Mouse (Mus musculus) heart, embryonic 10.5 days (tissue): Measurements from ENCODE around the gene Duox2. TPM values are rescaled to one million over a fixed set of nuclear protein-coding genes. Genes with fewer than 3 reads are reported as not detected.

ENCODE experiments used
- DNase-seq: peaks from one replicate; pipeline ENCODE4 v3.0.0-alpha.2; 2017; ENCODE audit warnings: low spot score
- H3K27ac ChIP-seq: fragments of 300-500 bp; sonication (generic); 2 replicates; pipeline ENCODE4 v1.5.1; 2016; ENCODE audit warnings: mild to moderate bottlenecking
- H3K27me3 ChIP-seq: fragments of 300-500 bp; sonication (generic); 2 replicates; pipeline ENCODE4 v1.6.1; 2016; ENCODE audit warnings: mild to moderate bottlenecking; ENCODE audit not compliant: poor library complexity, insufficient read depth, severe bottlenecking
- H3K36me3 ChIP-seq: fragments of 300-500 bp; sonication (generic); 2 replicates; pipeline ENCODE4 v1.6.1; 2016; ENCODE audit warnings: mild to moderate bottlenecking, moderate library complexity
- H3K4me1 ChIP-seq: fragments of 300-500 bp; sonication (generic); 2 replicates; pipeline ENCODE4 v1.6.1; 2016; ENCODE audit warnings: mild to moderate bottlenecking
- H3K4me3 ChIP-seq: fragments of 300-500 bp; sonication (generic); 2 replicates; pipeline ENCODE4 v1.5.1; 2016; ENCODE audit warnings: mild to moderate bottlenecking, moderate library complexity
- H3K9me3 ChIP-seq: fragments of 300-500 bp; sonication (generic); 2 replicates; pipeline ENCODE4 v1.6.1; 2016; ENCODE audit warnings: mild to moderate bottlenecking, moderate library complexity
- WGBS: fragments of 180-500 bp; shearing (Covaris S2); methylation state at CpG from one replicate; pipeline ENCODE4 v1.1.7; 2016; 5-methylcytosine and 5-hydroxymethylcytosine counted together
- polyA plus RNA-seq: library from polyadenylated mRNA; unstranded; fragments of >200 nt; fragmentation: Nextera tagmentation; extraction: Ambion mirVana; gene quantifications from 2 replicates; pipeline ENCODE4 v1.2.1, GENCODE M21; 2016

Duox2 gene
- polyA plus RNA-seq, 1 experiment from 2014 or later, result not detected

DNA sequence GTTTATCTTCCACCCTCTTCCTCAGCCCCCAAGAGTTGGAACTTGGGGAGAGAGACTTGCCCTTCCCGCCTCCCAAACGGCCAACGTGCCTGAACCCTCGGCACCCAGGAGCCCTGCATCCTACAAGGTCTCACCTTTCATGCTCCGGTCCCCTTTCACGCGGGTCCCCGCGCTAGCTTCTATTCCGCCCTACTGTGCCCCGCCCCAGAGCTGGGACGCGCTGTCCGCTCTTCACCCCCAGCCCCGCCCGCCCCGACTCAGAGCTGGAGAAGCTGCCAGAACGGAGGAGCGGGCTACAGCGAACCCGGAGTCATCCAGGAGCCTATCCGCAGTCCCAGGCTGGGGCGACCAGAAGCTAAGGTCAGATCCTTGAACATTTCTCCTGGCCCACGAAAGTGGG is 15.3 kb upstream of the Duox2 start, which contains the start of gene Duoxa1:
TSS of gene Duoxa1 (minus strand) at position 195 of the 400 bp plus-strand sequence.
- Histone ChIP-seq H3K27ac (no peak within 1 kb of the TSS), H3K36me3 (no peaks in the 10 kb centered on the region), H3K4me3 (peak within 1 kb of the TSS; percentile 50), H3K9me3 (no peaks in the 10 kb centered on the region), H3K4me1 (peaks cover 11% of the 10 kb centered on the region), H3K27me3 (peaks cover 97% of the 10 kb centered on the region)
- 2% methylated on average over 24 of the region's 24 CpGs for WGBS
- DNase-seq, result no peak

DNA sequence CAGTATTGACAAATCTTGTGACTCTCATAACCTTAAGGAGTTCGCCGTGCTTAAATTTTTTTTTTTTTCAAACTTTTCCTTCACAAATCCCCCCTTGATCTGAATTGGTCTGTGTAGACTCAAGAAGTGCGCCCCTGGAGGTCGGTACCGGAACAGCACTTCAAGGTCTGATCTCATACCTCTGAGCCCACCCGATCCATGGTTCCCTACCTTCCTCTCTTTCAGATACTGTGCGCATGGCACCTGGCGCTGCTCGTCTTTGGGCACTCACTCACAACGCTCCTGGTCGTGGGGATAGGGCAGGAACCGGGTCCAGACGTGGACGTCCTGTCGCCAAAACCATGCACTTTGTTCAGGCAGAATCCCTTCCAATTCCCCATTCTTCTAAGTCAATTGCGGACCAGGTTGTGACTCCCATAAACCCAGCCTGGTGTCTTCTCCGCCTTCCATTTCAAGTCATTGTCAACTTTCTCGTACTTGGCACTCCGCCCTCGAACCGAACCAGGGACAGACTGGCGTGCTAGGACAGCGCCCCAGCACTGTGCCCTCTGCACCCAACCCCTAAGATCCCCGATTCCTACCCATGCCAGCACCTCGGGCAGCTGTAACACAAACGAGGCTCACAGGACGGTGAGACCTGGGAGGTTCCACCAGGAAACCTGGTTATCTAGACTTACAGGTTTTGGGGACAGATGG is 14.6 kb upstream of the Duox2 start:
- Histone ChIP-seq H3K4me3 (peak overlapping the region; percentile 50), H3K27ac (no peak overlapping the region), H3K36me3 (no peaks in the 10 kb centered on the region), H3K27me3 (peaks cover 99% of the 10 kb centered on the region), H3K4me1 (peaks cover 11% of the 10 kb centered on the region), H3K9me3 (no peaks in the 10 kb centered on the region)
- no peak for DNase-seq
- 4% methylated on average over 27 of the region's 27 CpGs for WGBS

DNA sequence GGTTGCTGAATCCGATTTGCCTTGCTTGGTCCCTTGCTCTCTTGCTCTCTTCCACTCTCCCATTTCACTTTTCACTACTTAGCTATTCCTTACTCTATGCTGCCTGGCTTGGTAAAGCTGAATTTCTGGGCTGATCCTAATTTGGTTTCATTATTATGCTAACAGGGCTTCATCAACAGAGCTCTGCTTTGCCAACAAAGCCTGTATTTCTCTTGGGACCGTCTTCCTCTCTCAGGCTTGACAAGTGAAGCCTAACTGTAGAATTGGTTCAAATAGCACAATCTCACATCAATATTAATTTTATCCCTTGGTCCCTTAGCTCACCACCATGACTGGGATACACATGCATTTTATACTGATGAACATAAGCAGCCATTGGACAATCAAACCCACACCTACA is 13.3 kb upstream of the Duox2 start:
- peaks cover 99% of the 10 kb centered on the region for H3K27me3 ChIP-seq
- no peaks in the 10 kb centered on the region for H3K9me3 ChIP-seq
- 63% methylated on average over 2 of the region's 2 CpGs for WGBS
- H3K4me1 ChIP-seq, result peaks cover 11% of the 10 kb centered on the region
- no peak overlapping the region for H3K27ac ChIP-seq
- DNase-seq, result no peak
- H3K4me3 ChIP-seq, result no peak overlapping the region
- no peaks in the 10 kb centered on the region for H3K36me3 ChIP-seq

DNA sequence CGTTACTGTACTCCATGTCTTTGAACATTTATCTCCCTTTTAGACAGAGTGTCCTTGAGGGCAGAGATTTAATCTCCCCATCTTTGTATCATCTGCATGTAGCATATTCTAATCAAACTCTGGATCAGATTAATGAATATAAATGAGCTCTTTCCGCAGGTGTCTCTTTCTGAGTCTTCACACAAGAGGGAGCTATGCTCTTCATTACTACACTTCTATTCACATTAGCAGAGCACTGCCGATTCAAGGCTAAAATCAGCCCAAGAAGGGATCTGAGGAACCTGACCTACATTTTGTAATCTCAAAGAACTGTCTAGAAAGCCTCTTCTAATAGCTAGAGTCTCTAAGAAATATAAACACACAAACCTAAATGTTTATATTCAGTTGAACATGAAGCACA is 11.4 kb upstream of the Duox2 start:
- Histone ChIP-seq H3K4me3 (no peak overlapping the region), H3K36me3 (no peaks in the 10 kb centered on the region), H3K27me3 (peaks cover 99% of the 10 kb centered on the region), H3K4me1 (peaks cover 11% of the 10 kb centered on the region), H3K9me3 (no peaks in the 10 kb centered on the region), H3K27ac (no peak overlapping the region)
- WGBS, result 45% methylated on average over 3 of the region's 3 CpGs
- DNase-seq, result no peak

DNA sequence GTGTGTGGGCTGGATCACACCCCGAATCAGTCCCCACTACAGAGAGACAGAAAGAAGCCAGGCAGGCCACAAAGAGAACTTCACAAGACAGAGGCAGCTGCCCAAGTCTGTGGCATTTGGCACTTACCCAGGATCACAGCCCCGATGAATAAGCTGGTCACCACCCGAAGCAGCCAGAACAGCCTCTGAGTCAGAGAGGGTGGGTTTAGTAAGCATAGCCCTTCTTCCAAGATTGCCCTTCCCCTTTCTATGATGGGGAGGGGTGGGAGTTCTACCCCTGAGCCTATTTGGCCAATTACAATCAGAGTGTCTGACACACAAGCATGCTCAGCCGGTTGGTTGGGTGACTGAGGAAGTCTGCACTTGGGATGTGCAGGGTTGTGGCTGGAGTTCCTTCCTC is 7.9 kb upstream of the Duox2 start:
- H3K27me3 ChIP-seq, result peaks cover 100% of the 10 kb centered on the region
- H3K36me3 ChIP-seq, result no peaks in the 10 kb centered on the region
- no peak overlapping the region for H3K4me3 ChIP-seq
- H3K4me1 ChIP-seq, result peaks cover 10% of the 10 kb centered on the region
- H3K27ac ChIP-seq, result no peak overlapping the region
- DNase-seq, result no peak
- 58% methylated on average over 4 of the region's 4 CpGs for WGBS
- no peaks in the 10 kb centered on the region for H3K9me3 ChIP-seq

DNA sequence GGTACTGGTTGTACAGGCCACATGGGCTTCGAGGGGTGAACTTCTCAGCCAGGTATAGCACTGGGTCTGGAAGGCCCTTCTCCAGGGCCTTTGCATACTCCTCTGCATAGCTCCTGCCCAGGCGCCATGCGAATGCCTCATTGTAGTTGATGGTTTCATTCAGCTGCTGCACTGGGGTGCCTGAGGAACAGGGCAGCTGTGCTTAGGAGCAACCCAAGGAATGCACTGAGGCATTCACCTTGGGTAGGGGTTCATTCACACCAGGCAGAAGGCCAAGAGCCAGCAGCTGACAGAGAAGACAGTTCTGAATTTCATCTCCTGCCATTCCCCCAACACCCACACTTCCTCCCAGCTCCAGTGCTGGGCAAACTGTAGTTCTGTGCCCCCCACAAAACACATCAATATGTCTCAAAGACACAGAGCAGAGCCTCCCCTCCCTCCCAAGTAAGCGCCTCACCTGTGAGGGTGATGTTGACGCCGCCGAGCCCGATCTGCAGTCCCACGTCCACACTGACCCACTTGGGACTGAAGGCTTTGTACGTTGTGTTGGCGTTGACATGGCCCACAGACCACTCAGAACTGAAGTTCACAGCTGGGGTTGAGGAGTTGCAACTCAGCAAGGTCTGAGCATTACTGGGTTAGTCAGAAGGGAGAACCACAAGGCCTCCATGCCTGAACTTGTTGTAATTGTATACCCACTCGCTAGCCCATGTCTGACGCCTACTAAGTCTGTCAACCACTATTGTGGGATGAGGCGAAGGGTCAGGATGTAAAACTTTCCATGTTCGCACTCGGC is 7.0 kb upstream of the Duox2 start:
- WGBS, result 78% methylated on average over 16 of the region's 16 CpGs
- H3K36me3 ChIP-seq, result no peaks in the 10 kb centered on the region

DNA sequence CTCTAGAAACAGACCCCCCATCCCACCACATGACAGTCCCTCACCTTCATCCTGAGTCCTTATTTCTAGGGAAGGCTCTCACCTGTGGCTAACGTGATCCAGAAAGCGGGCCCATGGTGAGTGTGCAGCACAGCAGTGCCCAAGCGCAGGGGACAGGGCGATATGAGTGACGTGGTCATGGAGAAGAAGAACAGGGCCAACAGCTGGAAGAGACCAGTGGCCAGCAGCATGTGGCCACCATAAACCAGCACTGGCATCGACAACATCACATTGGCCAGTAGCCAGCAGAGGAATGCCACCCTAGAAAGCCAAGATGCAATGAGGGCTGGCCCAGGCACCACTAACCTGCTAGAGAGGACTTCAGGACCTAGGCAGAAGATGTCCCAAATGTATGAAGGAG is 6.3 kb upstream of the Duox2 start:
- Histone ChIP-seq H3K4me3 (no peak overlapping the region), H3K9me3 (no peaks in the 10 kb centered on the region), H3K36me3 (no peaks in the 10 kb centered on the region), H3K4me1 (peaks cover 18% of the 10 kb centered on the region), H3K27ac (no peak overlapping the region), H3K27me3 (peaks cover 100% of the 10 kb centered on the region)
- DNase-seq, result no peak
- WGBS, result 79% methylated on average over 6 of the region's 6 CpGs

More for the DNA sequence above, 7.0 kb upstream of the Duox2 start:
- Histone ChIP-seq H3K4me3 (no peak overlapping the region), H3K9me3 (no peaks in the 10 kb centered on the region), H3K27me3 (peaks cover 100% of the 10 kb centered on the region), H3K4me1 (peaks cover 14% of the 10 kb centered on the region), H3K27ac (no peak overlapping the region)
- DNase-seq, result no peak

DNA sequence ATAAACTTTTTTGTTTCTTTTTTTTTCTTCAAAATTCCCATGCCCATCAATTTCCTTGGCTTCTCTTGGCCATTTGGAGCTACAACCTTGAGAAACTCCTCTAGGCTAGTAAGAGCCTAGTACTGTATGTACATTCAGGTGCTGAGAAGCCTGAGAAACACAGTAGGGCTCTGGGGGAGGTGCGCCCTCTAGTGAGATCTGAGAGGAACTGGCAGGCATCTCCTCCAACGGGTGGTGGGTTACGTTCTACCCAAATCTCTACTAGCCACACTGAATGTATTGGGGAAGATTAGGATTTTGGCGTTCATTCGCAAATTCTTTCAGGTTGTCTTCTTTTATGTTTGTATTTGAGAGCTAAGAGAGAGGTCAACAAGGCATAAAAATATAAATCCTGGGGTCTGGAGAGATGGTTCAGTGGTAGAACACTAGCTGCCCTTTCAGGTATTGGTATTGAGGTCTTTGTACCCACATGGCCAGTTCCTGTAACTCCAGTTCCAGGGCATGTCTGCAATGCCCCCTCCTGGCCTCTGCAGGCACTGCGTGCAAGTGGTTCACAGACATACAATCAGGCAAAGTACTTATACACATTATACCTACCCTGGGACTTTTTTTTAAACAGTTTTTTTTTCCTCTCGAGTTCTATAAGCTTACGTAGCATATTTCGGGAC is 4.5 kb upstream of the Duox2 start:
- WGBS, result 11% methylated on average over 9 of the region's 9 CpGs

DNA sequence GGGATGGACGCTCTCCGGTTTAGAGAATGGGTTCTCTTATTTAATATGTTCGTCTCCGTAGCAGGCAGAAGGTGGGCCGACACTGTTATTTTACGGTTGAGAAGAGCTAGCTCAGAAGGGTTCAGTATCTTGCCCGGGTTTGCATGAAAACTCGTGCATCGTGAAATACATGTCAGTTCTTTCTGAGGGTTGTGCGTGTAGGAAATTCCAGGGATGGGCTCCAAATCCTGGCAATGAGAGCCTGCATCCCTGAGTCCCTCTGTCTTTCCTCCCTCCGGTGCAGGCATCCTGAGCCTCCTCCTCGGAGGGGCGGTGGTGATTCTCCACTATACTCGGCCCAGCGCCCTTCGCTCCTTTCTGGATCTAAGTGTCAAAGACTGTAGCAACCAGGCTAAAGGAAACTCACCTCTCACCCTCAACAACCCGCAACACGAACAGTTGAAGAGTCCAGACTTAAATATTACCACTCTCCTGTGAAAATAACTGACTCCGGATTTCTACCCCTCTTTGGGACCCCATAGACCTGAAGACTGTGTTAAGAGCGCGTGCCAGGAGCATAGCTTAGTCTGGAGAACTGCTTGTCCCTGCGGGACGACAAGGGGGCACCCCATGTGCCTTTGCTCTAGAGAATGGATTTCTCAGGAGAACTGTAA is 3.8 kb upstream of the Duox2 start:
- Histone ChIP-seq H3K27ac (no peak overlapping the region), H3K27me3 (peaks cover 100% of the 10 kb centered on the region), H3K9me3 (no peaks in the 10 kb centered on the region), H3K4me3 (peak overlapping the region; percentile 57), H3K36me3 (no peaks in the 10 kb centered on the region), H3K4me1 (peaks cover 40% of the 10 kb centered on the region)
- 9% methylated on average over 23 of the region's 23 CpGs for WGBS
- no peak for DNase-seq

More for the DNA sequence above, 4.5 kb upstream of the Duox2 start:
- H3K27ac ChIP-seq, result no peak overlapping the region
- H3K4me3 ChIP-seq, result no peak overlapping the region
- no peak for DNase-seq
- peaks cover 34% of the 10 kb centered on the region for H3K4me1 ChIP-seq
- H3K36me3 ChIP-seq, result no peaks in the 10 kb centered on the region
- no peaks in the 10 kb centered on the region for H3K9me3 ChIP-seq
- peaks cover 100% of the 10 kb centered on the region for H3K27me3 ChIP-seq

DNA sequence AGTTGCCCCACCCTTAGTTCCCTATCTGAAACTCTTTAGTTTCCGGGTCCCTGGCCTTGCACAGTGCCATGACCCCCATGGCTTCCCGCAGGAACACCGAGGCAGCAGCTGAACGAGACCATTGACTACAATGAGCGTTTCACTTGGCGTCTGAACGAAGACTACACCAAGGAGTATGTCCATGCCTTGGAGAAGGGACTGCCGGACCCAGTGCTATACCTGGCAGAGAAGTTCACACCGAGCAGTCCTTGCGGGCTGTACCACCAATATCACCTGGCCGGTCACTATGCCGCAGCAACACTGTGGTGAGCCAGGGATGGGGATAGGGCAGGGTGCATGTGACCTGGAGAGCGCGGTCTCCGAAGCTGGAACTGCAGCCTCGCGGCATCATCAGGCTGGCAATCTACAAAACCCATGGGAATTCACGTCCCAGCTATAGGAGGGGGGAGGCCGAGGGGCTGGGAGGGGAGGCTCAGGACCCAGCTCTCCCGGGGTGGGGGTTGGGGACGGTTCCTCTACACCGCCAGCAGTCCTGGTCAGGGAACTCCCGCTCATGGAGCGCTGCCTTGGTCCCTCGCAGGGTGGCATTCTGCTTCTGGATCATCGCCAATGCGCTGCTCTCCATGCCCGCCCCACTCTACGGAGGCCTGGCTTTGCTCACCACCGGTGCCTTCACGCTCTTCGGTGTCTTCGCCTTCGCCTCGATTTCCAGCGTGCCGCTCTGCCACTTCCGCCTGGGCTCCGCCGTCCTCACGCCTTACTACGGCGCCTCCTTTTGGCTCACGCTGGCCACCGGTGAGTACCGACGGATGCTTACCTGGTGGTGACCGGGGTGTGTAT is 3.1 kb upstream of the Duox2 start:
- H3K9me3 ChIP-seq, result no peaks in the 10 kb centered on the region
- H3K36me3 ChIP-seq, result no peaks in the 10 kb centered on the region
- peaks cover 45% of the 10 kb centered on the region for H3K4me1 ChIP-seq
- H3K4me3 ChIP-seq, result peak overlapping the region; percentile 57
- no peak for DNase-seq
- H3K27me3 ChIP-seq, result peaks cover 100% of the 10 kb centered on the region
- H3K27ac ChIP-seq, result 0 out of 2 replicates have a peak overlapping the region, but pooled peaks have one; percentile 38
- WGBS, result 2% methylated on average over 48 of the region's 48 CpGs

DNA sequence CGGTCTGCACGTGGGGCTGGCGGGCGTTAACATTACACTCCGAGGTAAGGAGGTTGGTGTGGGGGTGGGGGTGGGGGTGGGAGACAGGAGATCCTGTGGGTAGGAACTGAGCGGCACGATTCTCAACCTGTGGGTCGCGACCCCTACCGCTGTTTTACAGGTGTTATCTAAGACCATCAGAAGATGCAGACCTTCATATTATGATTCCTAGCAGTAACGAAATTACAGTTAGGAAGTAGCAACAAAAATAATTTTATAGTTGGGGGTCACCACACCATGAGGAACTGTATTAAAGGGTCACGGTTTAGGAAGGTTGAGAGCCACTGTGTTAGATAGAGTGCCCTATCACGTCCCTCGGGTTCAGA is 2.4 kb upstream of the Duox2 start:
- Histone ChIP-seq H3K4me3 (peak overlapping the region; percentile 57; the same call in 1 of the 2 replicates), H3K36me3 (no peaks in the 10 kb centered on the region), H3K27ac (no peak overlapping the region), H3K4me1 (peaks cover 45% of the 10 kb centered on the region), H3K9me3 (no peaks in the 10 kb centered on the region), H3K27me3 (peaks cover 100% of the 10 kb centered on the region)
- WGBS, result 7% methylated on average over 14 of the region's 14 CpGs
- DNase-seq, result no peak
